Mouse (Mus musculus) liver, adult (tissue): ENCODE measurements around the gene 6030408B16Rik.

Source experiments
- GATA4 ChIP-seq: IDR thresholded peaks from 2 replicates; pipeline ENCODE4 v1.6.1; 2014; ENCODE audit warnings: mild to moderate bottlenecking, low read length; ENCODE audit not compliant: insufficient replicate concordance

The 6030408B16Rik gene

GRCm38 (mm10) chr15:101341797-101342515 is 48.9 kb downstream of the 6030408B16Rik start:
- TF ChIP-seq GATA4 = no peak
